ENCODE assay signal across 11 mouse cellular contexts in the genomic region with DNA sequence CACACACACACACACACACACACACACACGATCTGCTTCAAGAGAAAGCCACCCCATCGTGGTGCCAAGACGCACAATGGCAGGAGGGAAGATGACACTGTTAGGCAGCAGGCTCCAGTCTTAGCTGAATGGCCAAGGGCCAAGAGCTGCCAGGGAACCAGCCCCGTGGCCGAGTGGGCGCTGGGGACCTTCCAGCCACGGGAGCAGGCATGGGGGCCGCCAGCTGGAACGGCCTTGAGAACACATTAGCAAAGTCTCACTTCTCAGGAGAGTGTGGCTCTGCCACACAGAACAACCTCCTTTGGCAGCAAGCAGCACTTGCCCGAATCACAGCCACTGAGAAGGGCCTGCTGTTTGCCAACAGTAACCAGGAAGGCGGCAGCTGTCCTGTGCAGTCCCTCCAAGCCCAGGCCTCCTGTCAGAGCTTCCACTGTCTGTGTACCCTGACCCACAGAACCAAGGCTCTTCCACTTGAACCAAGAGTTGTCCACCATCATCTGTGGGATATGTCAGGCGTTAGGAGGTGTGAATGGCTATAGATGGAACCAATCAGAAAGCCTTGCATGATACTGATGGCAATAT. TPM values are rescaled to one million over a fixed set of nuclear protein-coding genes. Genes with fewer than 3 reads are reported as not detected.
DNase-seq lines count a peak whose midpoint lies in the region; ATAC-seq lines count a peak whose summit lies in the region.
"Had no signal": no experiment of that assay in that cellular context is flagged by ENCODE, and none has a peak within 500 bp of the region (broad histone marks: within the 10 kb centered on the region; RNA-seq: fewer than 3 reads in every experiment).

No protein-coding gene starts in this region.

- peaks cover 75% of the 10 kb centered on the region for H3K4me1 ChIP-seq in hindbrain, embryonic 13.5 days (replicated peaks)
- H3K4me1 ChIP-seq in hindbrain, embryonic 12.5 days: peaks cover 40% of the 10 kb centered on the region

- peak overlapping the region; percentile 40; the same call in 1 of the 2 replicates for H3K27ac ChIP-seq in hindbrain, embryonic 13.5 days
- no peak overlapping the region for H3K27ac ChIP-seq in hindbrain, embryonic 12.5 days
- H3K27ac ChIP-seq: embryonic facial prominence, embryonic 12.5 days; liver, embryonic 15.5 days had no signal

- no peaks in the 10 kb centered on the region for H3K9me3 ChIP-seq in hindbrain, embryonic 13.5 days
- H3K9me3 ChIP-seq in hindbrain, embryonic 12.5 days (replicated peaks): no peaks in the 10 kb centered on the region
- H3K9me3 ChIP-seq: embryonic facial prominence, embryonic 12.5 days; liver, embryonic 15.5 days had no signal

- H3K4me3 ChIP-seq in hindbrain, embryonic 13.5 days: no peak overlapping the region
- H3K4me3 ChIP-seq in hindbrain, embryonic 12.5 days: no peak overlapping the region
- H3K4me3 ChIP-seq: embryonic facial prominence, embryonic 12.5 days; liver, embryonic 15.5 days had no signal

- intact Hi-C loops in gastrocnemius, postnatal 14 days (cut with DNase I; ENCODE audit: low total_unique reads): no loop called here

- no peak overlapping the region for H3K9ac ChIP-seq in hindbrain, embryonic 13.5 days
- no peak overlapping the region for H3K9ac ChIP-seq in hindbrain, embryonic 12.5 days
- H3K9ac ChIP-seq: embryonic facial prominence, embryonic 12.5 days; liver, embryonic 15.5 days had no signal

- no peak overlapping the region for H3K4me2 ChIP-seq in hindbrain, embryonic 13.5 days
- no peak overlapping the region for H3K4me2 ChIP-seq in hindbrain, embryonic 12.5 days (replicated peaks)
- H3K4me2 ChIP-seq: embryonic facial prominence, embryonic 12.5 days; liver, embryonic 15.5 days had no signal

- 0 out of 2 replicates have a peak, but pooled peaks cover 8% of the 10 kb centered on the region for H3K27me3 ChIP-seq in hindbrain, embryonic 13.5 days
- peaks cover 11% of the 10 kb centered on the region for H3K27me3 ChIP-seq in hindbrain, embryonic 12.5 days
- H3K27me3 ChIP-seq: embryonic facial prominence, embryonic 12.5 days; liver, embryonic 15.5 days had no signal

- DNase-seq in Muller cell, postnatal 12 days (ENCODE audit: inconsistent ontology term): peak; percentile 66
- DNase-seq in cerebellum, adult 18-20 months: peak; percentile 63 to 72
- peak; percentile 68 for DNase-seq in gastrocnemius, postnatal 14 days
- DNase-seq in spleen, postnatal 4 days (ENCODE audit: low spot score in 2 of 2): no peak
- no peak for DNase-seq in lung, postnatal 14 days
- DNase-seq: heart, postnatal 10 days; kidney, adult 9 months had no signal

- ATAC-seq in hindbrain, embryonic 13.5 days (ENCODE audit: low FRiP score): 0 out of 2 replicates have a peak, but pooled peaks have one; percentile 29
- no peak for ATAC-seq in hindbrain, embryonic 12.5 days (ENCODE audit: low FRiP score)

- 78% methylated on average over 12 of the region's 12 CpGs for WGBS in hindbrain, embryonic 13.5 days
- 93% methylated on average over 12 of the region's 12 CpGs for WGBS in hindbrain, embryonic 12.5 days

- H3K36me3 ChIP-seq in hindbrain, embryonic 13.5 days: no peaks in the 10 kb centered on the region
- H3K36me3 ChIP-seq in hindbrain, embryonic 12.5 days: no peaks in the 10 kb centered on the region
- H3K36me3 ChIP-seq: embryonic facial prominence, embryonic 12.5 days; liver, embryonic 15.5 days had no signal

RNA-seq across cellular contexts. Expression of gene Man1c1, which starts 30.1 kb away (rescaled TPM):
- 3.6 and 3.8 TPM in 2 replicates for polyA plus RNA-seq in hindbrain, embryonic 13.5 days (2015; fragmentation: Nextera tagmentation; extraction: Ambion mirVana)
- 6.4 and 7.4 TPM in 2 replicates for polyA plus RNA-seq in hindbrain, embryonic 12.5 days (2016; fragmentation: Nextera tagmentation; extraction: Ambion mirVana)
- 1 to 10 TPM; 7.9 to 9.5 TPM for total RNA-seq in gastrocnemius, postnatal 14 days (2021)

Comparison
In these comparisons a context has a peak if more than half of its experiments do, and no peak if none do; other contexts are left out.
1. DNase-seq: peak in Muller cell, postnatal 12 days (single experiment), cerebellum, adult 18-20 months (2 of 2) and gastrocnemius, postnatal 14 days (single experiment); none in spleen, postnatal 4 days (0 of 2) and lung, postnatal 14 days (single experiment).